Mouse (Mus musculus) megakaryocyte, embryonic 14.5 days (primary cell): Measurements from ENCODE around the gene Cntd1.

Experiments
- FLI1 ChIP-seq: IDR thresholded peaks from 2 replicates; pipeline ENCODE4 v1.6.1; 2012; ENCODE audit warnings: low read length, inconsistent platforms, mixed read lengths
- GATA1 ChIP-seq: IDR thresholded peaks from 3 replicates; pipeline ENCODE4 v1.6.1; 2012; ENCODE audit warnings: mixed read lengths, low read length, inconsistent platforms, borderline replicate concordance

DNA sequence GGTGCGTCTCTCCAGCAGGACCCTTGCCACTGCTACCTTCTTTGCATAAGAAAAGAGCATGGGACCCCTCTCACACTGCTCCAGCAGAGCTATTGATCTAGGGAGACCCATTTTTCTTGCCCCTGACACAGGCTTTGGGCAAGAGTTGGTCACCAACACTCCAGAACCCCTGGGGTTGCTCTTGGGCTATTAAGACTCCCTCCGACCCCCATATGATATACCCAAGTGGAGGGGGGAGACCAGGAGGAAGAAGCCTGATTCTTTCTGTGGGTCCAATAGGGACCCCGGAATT lies 14.9 kb upstream of the Cntd1 start:
- no peak for TF ChIP-seq GATA1
- TF ChIP-seq FLI1, result no peak
